Mouse (Mus musculus) midbrain, embryonic 11.5 days (tissue): ENCODE data around the gene Cytip. TPM values are rescaled to one million over a fixed set of nuclear protein-coding genes. Genes with fewer than 3 reads are reported as not detected.

Source experiments
- ATAC-seq: fragments of 200-750 bp; cut with Nextera tagmentation; 2 replicates; pipeline ENCODE4 v1.8.0; 2017; ENCODE audit warnings: moderate TSS enrichment, moderate library complexity; ENCODE audit not compliant: low FRiP score
- DNase-seq: peaks from one replicate; pipeline ENCODE4 v3.0.0; 2015; ENCODE audit warnings: low spot score; ENCODE audit errors: missing footprints
- H3K27ac ChIP-seq: fragments of 300-500 bp; sonication (generic); 2 replicates; pipeline ENCODE4 v1.5.1; 2014; ENCODE audit warnings: low read depth, low read length
- H3K27me3 ChIP-seq: fragments of 300-500 bp; sonication (generic); 2 replicates; pipeline ENCODE4 v1.6.1; 2014; ENCODE audit warnings: mild to moderate bottlenecking, low read length, moderate library complexity, mixed read lengths; ENCODE audit not compliant: control insufficient read depth, insufficient read depth
- H3K36me3 ChIP-seq: fragments of 300-500 bp; sonication (generic); 2 replicates; pipeline ENCODE4 v1.6.1; 2014; ENCODE audit warnings: mild to moderate bottlenecking, low read length, moderate library complexity, mixed read lengths; ENCODE audit not compliant: control insufficient read depth, insufficient read depth
- H3K4me1 ChIP-seq: fragments of 300-500 bp; sonication (generic); 2 replicates; pipeline ENCODE4 v1.6.1; 2014; ENCODE audit warnings: low read length; ENCODE audit not compliant: control insufficient read depth, insufficient read depth
- H3K4me2 ChIP-seq: fragments of 300-500 bp; sonication (generic); 2 replicates; pipeline ENCODE4 v1.6.1; 2014; ENCODE audit warnings: mild to moderate bottlenecking, moderate library complexity
- H3K4me3 ChIP-seq: fragments of 300-500 bp; sonication (generic); 2 replicates; pipeline ENCODE4 v1.5.1; 2014; ENCODE audit warnings: low read depth, low read length
- H3K9ac ChIP-seq: fragments of 300-500 bp; sonication (generic); 2 replicates; pipeline ENCODE4 v1.6.1; 2014; ENCODE audit warnings: low read length
- H3K9me3 ChIP-seq: fragments of 300-500 bp; sonication (generic); 2 replicates; pipeline ENCODE4 v1.6.1; 2016; ENCODE audit warnings: low read length; ENCODE audit not compliant: control insufficient read depth
- WGBS: fragments of 180-500 bp; shearing (Covaris S2); extraction: QIAGEN DNeasy Blood & Tissue Kit; methylation state at CpG from one replicate; pipeline ENCODE4 v1.1.7; 2014; 5-methylcytosine and 5-hydroxymethylcytosine counted together
- polyA plus RNA-seq: library from polyadenylated mRNA; unstranded; fragments of >200 nt; fragmentation: Nextera tagmentation; extraction: Ambion mirVana; gene quantifications from 2 replicates; pipeline ENCODE4 v1.2.1, GENCODE M21; 2014

Gene Cytip
- 0.34 TPM in 1 of 2 replicates, not detected in the other for polyA plus RNA-seq

DNA sequence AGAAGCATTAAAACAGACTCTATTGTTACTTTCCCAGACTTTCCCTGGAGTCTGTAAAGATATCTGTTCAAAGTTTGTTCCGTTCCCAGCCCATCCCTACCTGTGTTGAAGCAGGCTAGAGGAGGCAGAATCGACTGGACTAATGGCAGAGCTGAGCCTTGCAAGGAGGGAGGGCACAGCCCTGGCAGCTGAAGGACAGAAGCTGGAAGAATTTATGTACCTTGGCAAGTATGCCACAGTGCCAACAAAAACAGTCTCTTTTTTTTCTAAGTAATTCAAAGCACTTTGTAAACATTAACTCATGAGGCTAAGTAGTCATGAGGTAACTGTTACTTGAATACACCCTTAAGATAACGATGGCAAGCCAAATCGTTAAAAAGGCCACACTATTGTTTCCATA lies at the start of gene Cytip:
TSS of gene Cytip (minus strand) at position 187 of the 400 bp plus-strand sequence.
- no peak for DNase-seq
- H3K4me2 ChIP-seq: no peak within 1 kb of the TSS
- H3K4me1 ChIP-seq: no peaks in the 10 kb centered on the region
- no peak within 1 kb of the TSS for H3K27ac ChIP-seq
- no peaks in the 10 kb centered on the region for H3K36me3 ChIP-seq
- WGBS: 77% methylated on average over 4 of the region's 4 CpGs
- H3K9me3 ChIP-seq: no peaks in the 10 kb centered on the region
- H3K27me3 ChIP-seq: no peaks in the 10 kb centered on the region
- no peak for ATAC-seq
- no peak within 1 kb of the TSS for H3K9ac ChIP-seq
- no peak within 1 kb of the TSS for H3K4me3 ChIP-seq

DNA sequence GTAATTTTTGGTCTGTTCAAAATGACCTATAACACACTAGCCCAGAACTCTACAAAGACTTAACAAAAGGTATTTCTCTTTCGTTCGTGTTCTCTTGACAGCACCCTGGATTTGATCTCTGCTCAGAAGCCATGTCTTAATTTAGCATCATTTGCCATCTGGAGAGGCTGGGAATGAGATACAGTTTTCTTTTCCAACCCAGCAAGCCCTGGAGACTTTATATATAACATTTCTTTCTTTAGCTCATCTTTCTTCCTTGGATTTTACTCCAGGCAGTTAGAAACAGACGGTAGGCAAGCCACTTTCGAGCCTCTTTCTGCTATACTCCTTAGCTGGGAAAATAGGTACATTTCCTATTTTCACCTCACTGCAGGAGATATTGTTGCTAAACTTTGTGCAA lies 45.3 kb upstream of the Cytip start:
- H3K4me2 ChIP-seq: no peak overlapping the region
- no peaks in the 10 kb centered on the region for H3K27me3 ChIP-seq
- DNase-seq: no peak
- 91% methylated on average over 4 of the region's 4 CpGs for WGBS
- H3K9ac ChIP-seq: no peak overlapping the region
- no peaks in the 10 kb centered on the region for H3K9me3 ChIP-seq
- no peaks in the 10 kb centered on the region for H3K4me1 ChIP-seq
- H3K4me3 ChIP-seq: no peak overlapping the region
- no peak for ATAC-seq
- H3K36me3 ChIP-seq: no peaks in the 10 kb centered on the region
- H3K27ac ChIP-seq: no peak overlapping the region

DNA sequence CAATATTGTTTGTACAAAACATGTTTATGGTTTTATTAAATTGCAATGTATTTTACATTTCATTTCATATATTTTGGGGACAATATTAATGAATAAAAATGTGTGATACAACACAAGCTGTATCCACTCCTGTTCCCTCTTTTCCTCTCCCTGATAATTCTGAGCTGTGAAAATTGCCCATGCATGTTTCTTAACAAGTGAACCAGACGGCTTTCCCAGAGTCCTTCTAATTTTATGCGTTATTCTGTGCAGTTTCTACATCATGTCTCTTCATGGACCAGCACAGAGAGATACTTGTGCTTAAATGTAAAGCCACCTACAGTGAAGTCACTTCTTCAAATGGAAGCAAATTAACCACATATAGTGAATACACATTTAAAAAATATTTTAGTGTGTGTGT lies 42.2 kb upstream of the Cytip start:
- no peak overlapping the region for H3K4me3 ChIP-seq
- H3K27ac ChIP-seq: no peak overlapping the region
- no peaks in the 10 kb centered on the region for H3K9me3 ChIP-seq
- H3K27me3 ChIP-seq: no peaks in the 10 kb centered on the region
- ATAC-seq (no peak), DNase-seq (no peak)
- 74% methylated on average over 2 of the region's 2 CpGs for WGBS
- H3K9ac ChIP-seq: no peak overlapping the region
- no peaks in the 10 kb centered on the region for H3K4me1 ChIP-seq
- no peak overlapping the region for H3K4me2 ChIP-seq
- H3K36me3 ChIP-seq: no peaks in the 10 kb centered on the region

DNA sequence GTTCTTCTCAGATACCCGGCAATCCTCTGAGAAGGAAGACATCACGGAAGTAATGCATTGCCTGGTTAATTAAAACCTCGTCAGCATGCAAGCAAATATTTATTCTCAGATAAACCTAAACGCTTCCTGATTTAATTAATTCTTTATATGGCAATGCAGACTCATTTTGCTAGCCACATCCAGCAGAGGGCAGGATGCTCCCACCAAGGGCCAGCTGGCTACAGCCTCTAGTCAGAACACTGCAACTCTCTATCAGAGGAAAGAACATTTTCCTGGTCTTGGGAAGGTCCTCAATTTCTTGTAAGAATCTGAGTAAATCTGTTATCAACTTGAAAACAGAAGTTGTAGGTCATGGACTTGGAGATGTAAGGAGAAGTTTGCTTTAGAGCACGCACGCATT lies 4.1 kb upstream of the Cytip start:
- peak; percentile 83 for ATAC-seq
- Histone ChIP-seq H3K9me3 (no peaks in the 10 kb centered on the region), H3K27me3 (no peaks in the 10 kb centered on the region), H3K4me1 (no peaks in the 10 kb centered on the region), H3K9ac (no peak overlapping the region), H3K4me3 (no peak overlapping the region), H3K27ac (no peak overlapping the region), H3K4me2 (no peak overlapping the region), H3K36me3 (no peaks in the 10 kb centered on the region)
- DNase-seq: peak; percentile 85
- 83% methylated on average over 6 of the region's 6 CpGs for WGBS

DNA sequence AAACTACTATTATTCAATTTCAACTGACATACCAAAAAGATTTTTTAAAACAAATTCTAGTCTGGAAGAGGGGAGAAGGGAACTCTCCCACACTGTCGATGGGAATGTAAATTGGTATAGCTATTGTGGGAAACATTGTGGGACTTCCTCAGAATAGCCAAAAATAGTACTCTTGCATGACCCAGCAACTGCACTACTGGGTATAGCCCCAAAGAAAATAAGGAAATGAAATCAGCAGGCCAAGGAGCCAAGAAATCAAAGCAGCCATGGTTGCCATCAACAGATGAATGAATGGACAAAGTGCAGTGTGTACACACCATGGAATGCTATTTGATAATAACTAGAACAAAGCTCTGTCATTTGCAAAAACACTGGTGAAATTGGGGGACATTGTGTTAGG lies 1.5 kb upstream of the Cytip start:
- ATAC-seq (no peak), DNase-seq (no peak)
- WGBS: 94% methylated on average over 1 of the region's 1 CpGs
- no peaks in the 10 kb centered on the region for H3K27me3 ChIP-seq
- no peak overlapping the region for H3K27ac ChIP-seq
- H3K4me1 ChIP-seq: no peaks in the 10 kb centered on the region
- no peaks in the 10 kb centered on the region for H3K36me3 ChIP-seq
- H3K9ac ChIP-seq: no peak overlapping the region
- no peak overlapping the region for H3K4me2 ChIP-seq
- H3K9me3 ChIP-seq: no peaks in the 10 kb centered on the region
- no peak overlapping the region for H3K4me3 ChIP-seq

DNA sequence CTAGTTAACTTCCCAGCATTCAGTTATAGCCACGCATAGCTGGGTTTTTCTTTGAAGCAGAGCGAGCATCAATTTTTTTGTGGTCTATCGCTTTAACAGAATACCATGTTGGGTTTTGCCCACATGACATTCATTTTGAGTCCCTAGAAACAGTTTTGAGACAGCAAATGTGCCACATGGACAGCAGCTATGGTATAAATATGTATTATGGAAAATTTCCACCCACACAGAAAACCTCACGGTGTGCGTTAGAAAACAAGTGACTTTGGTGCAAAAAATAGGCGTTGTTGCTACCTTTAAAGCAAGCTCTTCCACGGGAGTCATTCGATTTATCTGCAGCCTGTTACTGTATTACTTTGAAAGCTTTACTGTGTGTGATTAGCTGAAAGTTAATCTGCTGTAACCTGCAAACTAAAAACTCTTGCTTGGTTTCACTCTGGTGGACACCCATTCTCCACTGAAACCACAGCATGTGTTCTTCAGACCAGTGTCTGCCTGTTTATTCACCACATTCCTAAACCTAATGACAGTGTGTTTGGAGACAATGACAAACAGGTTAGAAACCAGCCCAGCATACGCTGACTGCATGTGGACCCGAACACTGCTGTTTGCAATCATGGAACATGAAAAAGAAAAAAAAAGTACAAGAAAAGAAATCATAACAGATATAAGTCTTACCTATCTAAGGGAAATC lies 763 bp downstream of the Cytip start:
- Histone ChIP-seq H3K9me3 (no peaks in the 10 kb centered on the region), H3K4me1 (no peaks in the 10 kb centered on the region), H3K4me2 (no peak overlapping the region), H3K9ac (no peak overlapping the region), H3K4me3 (no peak overlapping the region), H3K27me3 (no peaks in the 10 kb centered on the region), H3K27ac (no peak overlapping the region), H3K36me3 (no peaks in the 10 kb centered on the region)
- ATAC-seq: no peak
- no peak for DNase-seq
- WGBS: 92% methylated on average over 10 of the region's 10 CpGs

DNA sequence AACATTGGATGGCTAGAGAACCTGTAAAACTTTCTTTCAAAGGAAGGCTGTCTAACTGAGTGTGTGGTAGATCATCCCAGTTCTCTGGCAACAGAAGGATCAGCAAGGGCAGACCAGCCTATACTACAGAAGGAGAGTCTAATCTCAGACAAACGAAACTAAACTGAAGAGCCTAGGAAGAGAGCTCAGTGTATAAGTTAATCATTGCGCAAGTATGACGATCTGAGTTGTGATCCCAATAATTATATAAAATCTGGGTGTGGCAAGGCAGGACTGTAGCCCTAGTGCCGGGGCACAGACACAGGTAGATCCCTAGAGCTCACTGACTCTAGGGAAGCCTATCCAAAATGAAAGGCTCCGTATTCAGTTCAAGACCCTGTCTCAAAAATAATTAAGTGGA lies 3.2 kb downstream of the Cytip start:
- Histone ChIP-seq H3K27ac (no peak overlapping the region), H3K4me3 (no peak overlapping the region), H3K36me3 (no peaks in the 10 kb centered on the region), H3K4me2 (no peak overlapping the region), H3K27me3 (no peaks in the 10 kb centered on the region), H3K4me1 (no peaks in the 10 kb centered on the region), H3K9ac (no peak overlapping the region), H3K9me3 (no peaks in the 10 kb centered on the region)
- DNase-seq (no peak), ATAC-seq (no peak)
- WGBS: 89% methylated on average over 5 of the region's 5 CpGs

DNA sequence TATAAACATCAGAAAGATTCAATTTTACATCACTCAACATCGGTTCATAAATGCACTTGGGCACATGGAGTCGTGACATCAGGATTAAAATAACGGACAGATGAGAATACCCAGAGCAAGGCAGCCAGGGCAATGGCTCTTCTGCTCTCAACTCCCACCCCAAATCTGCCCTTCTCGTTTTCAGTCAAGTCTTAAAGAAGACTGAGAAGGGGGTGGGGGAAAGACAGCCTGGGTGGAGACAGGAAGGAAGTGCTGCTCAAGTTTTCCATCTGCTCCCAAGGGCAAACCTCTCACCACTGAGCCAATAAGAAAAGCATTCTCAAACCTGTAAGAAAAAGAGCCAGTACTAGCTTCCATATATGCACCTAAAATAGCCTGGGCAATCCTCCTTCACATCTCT lies 5.8 kb downstream of the Cytip start:
- ATAC-seq (no peak), DNase-seq (no peak)
- WGBS: 78% methylated on average over 4 of the region's 4 CpGs
- Histone ChIP-seq H3K27me3 (no peaks in the 10 kb centered on the region), H3K9me3 (no peaks in the 10 kb centered on the region), H3K9ac (no peak overlapping the region), H3K4me2 (no peak overlapping the region), H3K27ac (no peak overlapping the region), H3K4me1 (no peaks in the 10 kb centered on the region), H3K36me3 (no peaks in the 10 kb centered on the region), H3K4me3 (no peak overlapping the region)

DNA sequence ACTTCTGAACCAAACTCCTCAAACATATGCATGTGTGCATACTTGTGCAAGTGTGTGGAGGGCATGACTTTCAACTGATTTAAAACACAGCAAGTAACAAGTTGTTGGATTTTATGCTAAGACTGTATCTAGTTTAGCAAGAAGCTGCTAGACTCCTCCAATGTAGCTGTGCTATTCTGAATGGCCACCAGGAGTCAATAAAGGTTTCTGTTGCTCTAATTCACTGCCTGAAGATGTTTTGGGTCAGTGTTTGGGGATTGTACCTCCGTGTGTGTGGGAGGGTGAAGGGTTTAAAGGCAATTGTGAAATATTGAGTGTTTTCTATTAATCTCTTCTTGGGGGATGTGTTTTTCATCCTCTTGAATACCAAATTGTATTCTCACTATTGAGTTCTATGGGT lies 6.4 kb downstream of the Cytip start:
- no peak overlapping the region for H3K9ac ChIP-seq
- H3K27ac ChIP-seq: no peak overlapping the region
- no peak overlapping the region for H3K4me3 ChIP-seq
- H3K4me2 ChIP-seq: no peak overlapping the region
- H3K9me3 ChIP-seq: no peaks in the 10 kb centered on the region
- WGBS: 38% methylated on average over 1 of the region's 1 CpGs
- H3K36me3 ChIP-seq: no peaks in the 10 kb centered on the region
- no peaks in the 10 kb centered on the region for H3K4me1 ChIP-seq
- no peaks in the 10 kb centered on the region for H3K27me3 ChIP-seq
- no peak for DNase-seq
- no peak for ATAC-seq
